Mouse (Mus musculus) stomach, embryonic 15.5 days (tissue): Measurements from ENCODE around the gene 2410004B18Rik. TPM values are rescaled to one million over a fixed set of nuclear protein-coding genes. Genes with fewer than 3 reads are reported as not detected.

ENCODE experiments used
- ATAC-seq: fragments of 200-750 bp; cut with Nextera tagmentation; 2 replicates; pipeline ENCODE4 v1.8.0; 2017; ENCODE audit warnings: low read depth, moderate number of reproducible peaks, moderate TSS enrichment; ENCODE audit not compliant: insufficient read depth, low FRiP score
- H3K27ac ChIP-seq: fragments of 300-500 bp; sonication (generic); 2 replicates; pipeline ENCODE4 v1.5.1; 2015; ENCODE audit warnings: mild to moderate bottlenecking, inconsistent platforms
- H3K27me3 ChIP-seq: fragments of 300-500 bp; sonication (generic); replicated peaks from 2 replicates; pipeline ENCODE4 v1.6.1; 2015; ENCODE audit warnings: inconsistent platforms
- H3K36me3 ChIP-seq: fragments of 300-500 bp; sonication (generic); 2 replicates; pipeline ENCODE4 v1.6.1; 2015; ENCODE audit warnings: inconsistent platforms
- H3K4me1 ChIP-seq: fragments of 300-500 bp; sonication (generic); 2 replicates; pipeline ENCODE4 v1.6.1; 2015; ENCODE audit warnings: inconsistent platforms
- H3K4me2 ChIP-seq: fragments of 300-500 bp; sonication (generic); 2 replicates; pipeline ENCODE4 v1.6.1; 2015; ENCODE audit warnings: mild to moderate bottlenecking, inconsistent platforms
- H3K4me3 ChIP-seq: fragments of 300-500 bp; sonication (generic); replicated peaks from 2 replicates; pipeline ENCODE4 v1.5.1; 2015; ENCODE audit warnings: inconsistent platforms
- H3K9ac ChIP-seq: fragments of 300-500 bp; sonication (generic); 2 replicates; pipeline ENCODE4 v1.6.1; 2015; ENCODE audit warnings: inconsistent platforms
- H3K9me3 ChIP-seq: fragments of 300-500 bp; sonication (generic); 2 replicates; pipeline ENCODE4 v1.6.1; 2016; ENCODE audit warnings: inconsistent platforms
- WGBS: fragments of 180-500 bp; shearing (Covaris S2); methylation state at CpG from one replicate; pipeline ENCODE4 v1.1.7; 2015; 5-methylcytosine and 5-hydroxymethylcytosine counted together
- polyA plus RNA-seq: library from polyadenylated mRNA; unstranded; fragments of >200 nt; fragmentation: Nextera tagmentation; extraction: Ambion mirVana; gene quantifications from 2 replicates; pipeline ENCODE4 v1.2.1, GENCODE M21; 2015

The 2410004B18Rik gene
- polyA plus RNA-seq, 1 experiment from 2014 or later = 49.0 TPM

GRCm38 (mm10) chr3:145993481-145994201 is 55.8 kb downstream of the 2410004B18Rik start:
- Histone ChIP-seq H3K4me2 (no peak overlapping the region), H3K9me3 (no peaks in the 10 kb centered on the region), H3K4me1 (peaks cover 7% of the 10 kb centered on the region; the same call in 1 of the 2 replicates), H3K9ac (no peak overlapping the region), H3K36me3 (no peaks in the 10 kb centered on the region), H3K4me3 (no peak overlapping the region), H3K27me3 (no peaks in the 10 kb centered on the region), H3K27ac (no peak overlapping the region)
- WGBS = 79% methylated on average over 14 of the region's 14 CpGs
- ATAC-seq = no peak

Other genes with a start within 250 kb of the 2410004B18Rik start
- gene Ddah1, start 179.3 kb upstream of the 2410004B18Rik start, polyA plus RNA-seq = 23.9 and 28.0 TPM in 2 replicates
- 50.4 and 51.3 TPM in 2 replicates for gene Bcl10, start 15.2 kb upstream of the 2410004B18Rik start, polyA plus RNA-seq
- gene Syde2, start 49.9 kb downstream of the 2410004B18Rik start, polyA plus RNA-seq = 2.0 and 2.1 TPM in 2 replicates
- 0.18 TPM in 2 replicates for gene Wdr63, start 170.1 kb downstream of the 2410004B18Rik start, polyA plus RNA-seq
- 4.4 and 8.5 TPM in 2 replicates for gene Mcoln3, start 179.4 kb downstream of the 2410004B18Rik start, polyA plus RNA-seq
- gene Mcoln2, start 211.8 kb downstream of the 2410004B18Rik start, polyA plus RNA-seq = 2.3 and 2.9 TPM in 2 replicates